Mouse (Mus musculus): ENCODE results near the gene Gm49340. TPM values are rescaled to one million over a fixed set of nuclear protein-coding genes. Genes with fewer than 3 reads are reported as not detected.
"Not testable (repeated sequence)": the region's sequence is repeated elsewhere in the genome, so short reads cannot be mapped to it uniquely, and the experiment has no call there.

Gm49340 gene
- polyA plus RNA-seq (2015; fragmentation: Nextera tagmentation; extraction: Ambion mirVana) = not detected in 2 replicates

DNA sequence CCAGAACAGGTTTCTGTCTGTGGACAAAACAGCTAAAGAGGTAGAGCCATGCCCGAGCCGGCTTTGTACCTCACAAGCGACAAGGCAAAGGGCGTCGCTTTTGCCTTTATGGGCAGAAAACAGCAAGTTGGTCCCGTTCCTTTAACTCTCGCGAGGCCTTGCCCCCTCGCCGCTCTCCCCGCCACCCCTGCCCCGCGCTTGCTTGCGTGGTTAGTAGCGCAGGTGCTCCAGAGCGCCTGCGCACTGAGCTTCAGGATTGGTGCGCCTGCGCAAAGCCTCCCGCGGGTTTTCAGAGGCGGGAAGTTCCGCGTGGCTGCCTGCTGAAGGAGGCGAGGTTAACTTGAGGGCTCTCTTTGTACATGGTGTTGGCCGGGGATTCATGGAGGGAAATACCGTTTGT is at the start of gene Gm49340, which contains the start of the genes Aspa and Spata22:
TSS of gene Gm49340 (plus strand) at position 300 of the 400 bp plus-strand sequence.
TSS of gene Aspa (minus strand) at position 155 of the 400 bp plus-strand sequence.
TSS of gene Spata22 (plus strand) at position 300 of the 400 bp plus-strand sequence.
- H3K9ac ChIP-seq = no peak within 1 kb of the TSS
- no peaks in the 10 kb centered on the region for H3K27me3 ChIP-seq
- 78% methylated on average over 27 of the region's 27 CpGs for WGBS
- no peaks in the 10 kb centered on the region for H3K4me1 ChIP-seq (replicated peaks)
- no peak within 1 kb of the TSS for H3K4me2 ChIP-seq
- no peak within 1 kb of the TSS for H3K27ac ChIP-seq (replicated peaks)
- ATAC-seq (ENCODE audit: low FRiP score, low read depth) = no peak
- no peak within 1 kb of the TSS for H3K4me3 ChIP-seq
- H3K36me3 ChIP-seq = no peaks in the 10 kb centered on the region
- no peaks in the 10 kb centered on the region for H3K9me3 ChIP-seq

DNA sequence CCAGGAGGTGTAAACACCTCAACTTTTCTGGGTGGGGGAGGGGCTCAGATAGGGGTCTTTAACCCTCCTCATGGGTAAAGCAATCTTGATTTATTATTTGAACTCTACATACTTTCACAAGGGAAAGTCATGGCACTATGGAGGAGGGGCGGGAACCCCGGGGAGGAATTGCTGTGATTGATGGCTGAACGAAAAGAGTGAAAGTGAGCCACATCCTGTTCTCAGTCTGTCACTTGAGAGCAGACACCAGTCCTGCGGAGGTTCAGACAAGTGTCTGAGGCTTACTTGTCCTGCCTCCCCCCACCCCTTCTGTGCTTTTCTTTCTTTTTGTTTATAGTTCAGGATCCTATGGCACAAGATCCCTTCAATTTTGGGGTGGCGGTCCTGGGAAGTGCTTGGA is 48.8 kb upstream of the Gm49340 start:
- peak overlapping the region; percentile 64; the same call in 1 of the 2 replicates for H3K4me2 ChIP-seq
- 69% methylated on average over 5 of the region's 5 CpGs for WGBS

DNA sequence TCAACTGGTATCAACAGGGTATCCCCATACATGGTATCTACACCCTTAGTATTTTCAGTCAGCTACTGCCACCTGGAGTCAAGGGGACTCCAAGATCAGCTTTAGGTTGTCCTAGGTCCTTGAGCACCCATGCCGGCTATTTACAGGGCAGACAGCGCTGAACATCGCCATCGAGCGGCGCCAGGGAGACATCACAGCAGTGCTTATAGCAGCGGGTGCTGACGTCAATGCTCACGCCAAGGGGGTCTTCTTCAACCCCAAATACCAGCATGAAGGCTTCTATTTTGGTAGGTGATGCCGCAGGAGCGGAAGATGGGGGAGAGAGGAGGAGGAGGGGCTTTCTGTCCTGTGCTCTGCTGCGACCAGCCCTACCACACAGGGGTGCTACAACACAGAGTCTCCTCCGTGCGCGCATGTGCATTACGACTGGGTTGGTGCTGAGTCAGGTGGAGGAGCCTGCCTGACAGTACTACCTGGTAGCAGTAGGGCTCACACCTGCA is 48.0 kb upstream of the Gm49340 start:
- 6% methylated on average over 16 of the region's 16 CpGs for WGBS
- ATAC-seq (ENCODE audit: low FRiP score, low read depth) = peak; percentile 94
- peak overlapping the region; percentile 43 for H3K4me3 ChIP-seq
- no peaks in the 10 kb centered on the region for H3K36me3 ChIP-seq
- peak overlapping the region; percentile 47 for H3K9ac ChIP-seq
- no peaks in the 10 kb centered on the region for H3K9me3 ChIP-seq
- H3K27ac ChIP-seq (replicated peaks) = peak overlapping the region; percentile 45; the same call in 1 of the 2 replicates
- no peaks in the 10 kb centered on the region for H3K27me3 ChIP-seq
- H3K4me1 ChIP-seq (replicated peaks) = peaks cover 10% of the 10 kb centered on the region; the same call in 1 of the 2 replicates
- H3K4me2 ChIP-seq = peak overlapping the region; percentile 64

More for the DNA sequence above, 48.8 kb upstream of the Gm49340 start:
- H3K36me3 ChIP-seq = no peaks in the 10 kb centered on the region
- no peaks in the 10 kb centered on the region for H3K27me3 ChIP-seq
- no peak overlapping the region for H3K9ac ChIP-seq
- H3K9me3 ChIP-seq = no peaks in the 10 kb centered on the region
- H3K4me3 ChIP-seq = 0 out of 2 replicates have a peak overlapping the region, but pooled peaks have one; percentile 43
- no peak overlapping the region for H3K27ac ChIP-seq (replicated peaks)
- H3K4me1 ChIP-seq (replicated peaks) = peaks cover 10% of the 10 kb centered on the region; the same call in 1 of the 2 replicates
- no peak for ATAC-seq (ENCODE audit: low FRiP score, low read depth)

DNA sequence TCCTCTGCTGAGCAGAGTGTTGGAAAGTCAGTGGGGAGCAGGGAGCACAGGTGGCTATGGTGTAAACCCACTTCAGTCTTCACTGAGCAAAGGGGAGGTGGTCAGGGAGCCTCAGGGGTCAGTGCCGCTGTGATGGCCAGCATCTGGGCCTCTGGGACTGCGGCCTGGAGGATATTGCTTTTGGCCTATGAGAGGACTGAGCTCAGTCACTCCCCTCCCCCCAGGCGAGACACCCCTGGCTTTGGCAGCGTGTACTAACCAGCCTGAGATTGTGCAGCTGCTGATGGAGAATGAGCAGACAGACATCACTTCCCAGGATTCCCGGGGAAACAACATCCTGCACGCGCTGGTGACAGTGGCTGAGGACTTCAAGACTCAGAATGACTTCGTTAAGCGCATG is 46.2 kb upstream of the Gm49340 start:
- H3K36me3 ChIP-seq = no peaks in the 10 kb centered on the region
- WGBS = 83% methylated on average over 9 of the region's 9 CpGs
- no peaks in the 10 kb centered on the region for H3K27me3 ChIP-seq
- no peak overlapping the region for H3K4me3 ChIP-seq
- no peak overlapping the region for H3K27ac ChIP-seq (replicated peaks)
- no peaks in the 10 kb centered on the region for H3K9me3 ChIP-seq
- no peak overlapping the region for H3K4me2 ChIP-seq
- no peak overlapping the region for H3K9ac ChIP-seq
- H3K4me1 ChIP-seq (replicated peaks) = peaks cover 10% of the 10 kb centered on the region; the same call in 1 of the 2 replicates
- no peak for ATAC-seq (ENCODE audit: low FRiP score, low read depth)

DNA sequence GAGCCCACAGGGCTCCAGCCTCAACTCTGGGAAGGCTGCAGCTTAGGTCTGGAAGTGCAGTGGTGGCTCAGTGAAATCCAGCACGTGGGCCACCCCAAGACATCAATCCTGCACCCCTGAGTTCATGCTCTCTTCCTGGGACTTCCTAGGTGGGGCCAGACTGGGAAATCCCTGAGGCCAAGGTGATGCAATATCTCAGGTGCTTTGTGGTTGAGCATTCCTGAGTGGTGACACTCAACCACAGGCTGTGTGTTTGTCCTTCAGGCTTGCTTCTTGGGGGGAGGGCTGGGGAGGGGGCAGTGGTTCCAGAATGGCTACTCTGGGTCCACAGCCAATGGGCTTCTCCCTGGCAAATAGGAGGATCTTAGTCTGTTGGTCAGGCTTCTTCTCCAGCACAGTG is 45.6 kb upstream of the Gm49340 start:
- Histone ChIP-seq H3K27me3 (no peaks in the 10 kb centered on the region), H3K4me3 (no peak overlapping the region), H3K4me1 (replicated peaks) (peaks cover 10% of the 10 kb centered on the region; the same call in 1 of the 2 replicates), H3K9ac (no peak overlapping the region), H3K9me3 (no peaks in the 10 kb centered on the region), H3K36me3 (no peaks in the 10 kb centered on the region), H3K27ac (replicated peaks) (no peak overlapping the region), H3K4me2 (no peak overlapping the region)
- ATAC-seq (ENCODE audit: low FRiP score, low read depth) = no peak
- WGBS = 36% methylated on average over 1 of the region's 1 CpGs

DNA sequence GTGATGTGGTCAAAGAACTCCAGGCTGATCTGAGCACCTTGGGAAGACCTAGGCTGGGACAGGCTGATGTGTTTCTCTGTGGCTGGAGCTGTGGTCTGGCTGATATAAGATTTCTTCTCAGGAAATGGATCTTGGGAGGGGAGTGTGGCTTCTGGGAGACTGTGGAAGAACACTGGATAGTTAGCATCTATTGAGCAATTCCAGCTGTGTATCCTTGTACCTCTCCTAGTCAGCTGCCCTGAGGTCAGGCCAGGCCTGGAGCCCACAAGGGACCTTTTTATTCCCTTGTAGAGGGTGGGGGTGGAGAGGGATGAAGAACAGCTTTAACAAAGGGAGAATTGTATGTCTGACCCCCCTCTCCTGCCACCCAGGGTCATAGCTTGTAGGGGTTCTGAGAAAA is 45.2 kb upstream of the Gm49340 start:
- Histone ChIP-seq H3K27me3 (no peaks in the 10 kb centered on the region), H3K9me3 (no peaks in the 10 kb centered on the region), H3K36me3 (no peaks in the 10 kb centered on the region), H3K4me3 (no peak overlapping the region), H3K4me2 (no peak overlapping the region), H3K9ac (no peak overlapping the region), H3K27ac (replicated peaks) (no peak overlapping the region), H3K4me1 (replicated peaks) (peaks cover 10% of the 10 kb centered on the region; the same call in 1 of the 2 replicates)
- no peak for ATAC-seq (ENCODE audit: low FRiP score, low read depth)

DNA sequence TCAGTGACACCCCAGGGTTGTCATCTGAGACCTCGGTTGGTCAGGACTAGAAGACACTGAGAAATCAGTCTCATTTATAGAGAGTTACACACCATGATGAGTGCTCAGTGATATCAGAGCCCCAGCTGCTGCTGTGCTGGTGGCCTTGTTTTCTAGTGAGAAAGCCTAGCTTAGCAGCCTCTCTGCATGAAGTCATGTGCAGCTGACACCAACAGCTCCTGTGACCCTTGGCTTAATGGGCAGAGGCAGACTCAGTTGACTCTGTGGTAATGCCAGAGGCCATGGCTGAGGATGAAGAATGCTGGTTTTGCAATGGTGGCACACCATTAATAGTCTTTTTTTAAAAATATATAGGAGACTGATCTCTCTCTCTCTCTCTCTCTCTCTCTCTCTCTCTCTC is 39.9 kb upstream of the Gm49340 start:
- no peaks in the 10 kb centered on the region for H3K36me3 ChIP-seq
- H3K4me1 ChIP-seq (replicated peaks) = no peaks in the 10 kb centered on the region
- no peak for ATAC-seq (ENCODE audit: low FRiP score, low read depth)
- WGBS = 91% methylated on average over 1 of the region's 1 CpGs
- H3K27ac ChIP-seq (replicated peaks) = no peak overlapping the region
- no peak overlapping the region for H3K9ac ChIP-seq
- H3K27me3 ChIP-seq = no peaks in the 10 kb centered on the region
- H3K4me2 ChIP-seq = no peak overlapping the region
- no peak overlapping the region for H3K4me3 ChIP-seq
- no peaks in the 10 kb centered on the region for H3K9me3 ChIP-seq

DNA sequence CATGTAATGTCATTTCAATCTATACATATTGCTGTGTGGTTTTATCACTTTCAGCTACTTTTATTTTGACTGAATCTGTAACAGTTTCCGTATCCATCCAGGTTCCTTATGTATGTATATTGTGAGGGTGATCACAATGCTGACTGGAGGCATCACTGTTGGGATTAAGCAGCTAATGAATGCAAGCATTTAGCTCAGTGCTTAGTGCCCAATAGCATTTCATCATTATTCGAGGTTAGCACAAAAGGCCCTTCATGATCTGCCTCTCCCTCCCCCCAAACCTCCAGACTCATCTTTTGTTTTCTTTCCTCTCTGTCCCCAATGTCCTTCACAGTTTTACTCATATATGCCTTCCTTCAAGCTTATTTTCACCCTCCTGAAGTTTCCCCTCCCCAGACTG is 26.4 kb upstream of the Gm49340 start:
- 40% methylated on average over 2 of the region's 2 CpGs for WGBS
- Histone ChIP-seq H3K4me3 (no peak overlapping the region), H3K9me3 (no peaks in the 10 kb centered on the region), H3K36me3 (no peaks in the 10 kb centered on the region), H3K4me2 (no peak overlapping the region), H3K9ac (no peak overlapping the region), H3K27me3 (no peaks in the 10 kb centered on the region), H3K4me1 (replicated peaks) (no peaks in the 10 kb centered on the region), H3K27ac (replicated peaks) (no peak overlapping the region)
- ATAC-seq (ENCODE audit: low FRiP score, low read depth) = no peak

DNA sequence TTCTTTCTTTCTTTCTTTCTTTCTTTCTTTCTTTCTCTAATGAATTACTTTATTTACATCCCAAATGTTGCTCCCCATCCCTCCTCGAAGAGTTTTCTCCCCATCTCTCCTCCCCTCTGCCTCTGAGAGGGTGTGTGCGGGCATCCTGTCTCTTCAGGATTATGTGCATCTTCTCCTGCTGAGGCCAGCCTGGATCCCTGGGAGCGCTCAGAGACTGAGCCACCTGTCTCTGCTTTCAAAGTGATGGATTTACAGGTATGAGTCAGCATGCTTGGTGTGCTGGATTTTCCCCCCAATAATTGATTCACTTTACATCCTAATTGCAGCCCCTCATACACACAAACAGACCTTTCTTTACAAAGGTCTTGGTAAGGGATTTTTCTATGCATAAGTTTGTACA is 13.6 kb upstream of the Gm49340 start:
- no peak overlapping the region for H3K4me3 ChIP-seq
- H3K27ac ChIP-seq (replicated peaks) = no peak overlapping the region
- WGBS = 41% methylated on average over 3 of the region's 3 CpGs
- no peaks in the 10 kb centered on the region for H3K9me3 ChIP-seq
- no peak overlapping the region for H3K4me2 ChIP-seq
- ATAC-seq (ENCODE audit: low FRiP score, low read depth) = no peak
- H3K9ac ChIP-seq = no peak overlapping the region
- H3K27me3 ChIP-seq = no peaks in the 10 kb centered on the region
- H3K4me1 ChIP-seq (replicated peaks) = no peaks in the 10 kb centered on the region
- no peaks in the 10 kb centered on the region for H3K36me3 ChIP-seq

DNA sequence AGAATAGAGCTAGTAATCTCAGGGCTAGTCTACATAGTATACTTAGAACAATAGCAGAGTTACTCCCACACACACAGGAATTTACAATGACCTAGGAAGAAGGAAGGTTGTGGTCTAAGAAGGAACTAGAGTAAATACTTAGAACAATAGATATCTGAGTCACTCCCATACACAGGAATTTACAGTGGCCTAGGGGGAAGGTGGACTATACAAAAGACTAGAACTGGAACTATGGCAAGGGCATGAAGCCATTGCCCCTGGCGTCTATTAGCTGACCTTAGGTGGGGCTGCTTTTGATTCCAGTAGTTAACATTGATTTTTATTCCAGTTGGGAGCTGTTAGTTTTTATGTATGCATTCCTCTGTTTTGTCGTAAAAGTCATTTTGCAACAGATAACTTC is 11.0 kb upstream of the Gm49340 start:
- not testable (repeated sequence) for ATAC-seq (ENCODE audit: low FRiP score, low read depth)
- 79% methylated on average over 2 of the region's 2 CpGs for WGBS

DNA sequence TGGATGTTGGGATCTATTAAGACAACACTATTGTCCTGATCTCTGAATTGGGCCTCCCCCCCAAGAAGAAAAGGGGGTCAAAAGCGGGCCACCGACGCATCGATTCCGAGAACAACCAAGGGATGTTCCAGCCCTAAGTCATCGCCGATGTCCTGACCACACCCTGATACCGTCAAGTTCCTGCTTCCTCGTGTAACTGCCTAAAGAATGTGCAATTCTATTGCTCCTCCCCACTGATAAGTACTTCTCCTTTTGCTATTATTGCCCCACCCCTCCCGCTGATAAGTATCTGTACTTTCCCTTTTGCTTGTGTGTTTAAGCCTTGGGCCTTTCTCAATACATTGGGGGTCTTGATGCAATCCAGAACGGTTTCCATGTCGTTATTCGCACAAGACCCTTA is 8.5 kb upstream of the Gm49340 start:
- not testable (repeated sequence) for H3K9ac ChIP-seq; H3K27me3 ChIP-seq; ATAC-seq (ENCODE audit: low FRiP score, low read depth); H3K4me1 ChIP-seq (replicated peaks); H3K4me3 ChIP-seq; H3K36me3 ChIP-seq; H3K4me2 ChIP-seq; H3K9me3 ChIP-seq; H3K27ac ChIP-seq (replicated peaks)
- 97% methylated on average over 13 of the region's 13 CpGs for WGBS

More for the DNA sequence above, 11.0 kb upstream of the Gm49340 start:
- not testable (repeated sequence) for H3K4me3 ChIP-seq; H3K27me3 ChIP-seq; H3K4me1 ChIP-seq (replicated peaks); H3K9ac ChIP-seq; H3K36me3 ChIP-seq; H3K27ac ChIP-seq (replicated peaks); H3K9me3 ChIP-seq; H3K4me2 ChIP-seq

DNA sequence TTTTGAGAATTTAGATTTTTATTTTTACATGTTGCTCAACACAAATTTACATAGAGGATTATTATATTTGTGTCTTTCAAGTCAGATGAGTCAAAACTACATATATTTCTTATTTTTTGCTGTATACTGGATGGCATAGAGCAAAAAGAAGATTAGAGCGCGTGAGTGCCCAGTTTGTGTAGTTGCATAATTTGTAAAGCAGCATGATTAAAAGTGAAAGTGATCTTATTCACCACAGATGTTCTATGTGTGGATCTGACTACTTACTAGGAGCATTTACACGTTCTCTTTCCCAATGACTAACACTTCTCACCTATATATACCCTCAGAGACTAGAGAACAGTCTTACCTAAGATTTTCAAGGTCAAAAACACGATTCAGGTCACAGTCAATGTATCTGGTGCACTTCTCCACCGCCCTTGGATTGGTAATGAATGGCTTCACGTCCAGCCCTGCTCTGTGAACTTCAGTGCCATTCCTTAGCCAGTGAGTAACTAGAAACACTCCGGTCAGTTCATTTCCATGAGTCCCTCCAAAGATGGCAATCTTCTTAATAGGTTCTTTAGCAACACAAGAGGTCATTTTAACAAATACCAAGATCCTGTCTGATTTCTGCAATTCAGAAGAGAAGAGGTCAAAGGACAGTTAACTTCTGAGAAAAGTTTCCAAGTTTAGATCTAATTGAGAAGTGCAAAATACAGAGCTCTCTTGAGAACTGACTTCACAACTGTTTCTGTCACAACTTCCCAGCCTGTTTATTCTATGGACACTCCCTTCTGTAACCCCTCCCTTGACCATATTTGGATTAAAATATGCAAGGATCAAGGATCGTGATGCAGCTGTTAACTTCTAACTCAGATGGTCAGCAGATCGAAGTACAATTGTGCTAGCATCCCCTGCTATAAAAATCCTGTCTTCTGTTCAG is 5.4 kb upstream of the Gm49340 start:
- 80% methylated on average over 9 of the region's 9 CpGs for WGBS
- ATAC-seq (ENCODE audit: low FRiP score, low read depth) = no peak
- H3K27me3 ChIP-seq = no peaks in the 10 kb centered on the region

More for the DNA sequence above, 5.4 kb upstream of the Gm49340 start:
- Histone ChIP-seq H3K9me3 (no peaks in the 10 kb centered on the region), H3K36me3 (no peaks in the 10 kb centered on the region), H3K27ac (replicated peaks) (no peak overlapping the region), H3K4me3 (no peak overlapping the region), H3K9ac (no peak overlapping the region), H3K4me1 (replicated peaks) (no peaks in the 10 kb centered on the region), H3K4me2 (no peak overlapping the region)
